Mouse (Mus musculus) stomach, postnatal 0 days (tissue): ENCODE measurements around the gene Gm28047. TPM values are rescaled to one million over a fixed set of nuclear protein-coding genes. Genes with fewer than 3 reads are reported as not detected.

Experiments used
- ATAC-seq: fragments of 200-750 bp; cut with Nextera tagmentation; 2 replicates; pipeline ENCODE4 v1.8.0; 2017; ENCODE audit not compliant: low FRiP score, low TSS enrichment
- DNase-seq: peaks from one replicate; pipeline ENCODE4 v3.0.0-alpha.2; 2016; ENCODE audit warnings: low spot score
- H3K27ac ChIP-seq: fragments of 300-500 bp; sonication (generic); replicated peaks from 2 replicates; pipeline ENCODE4 v1.5.1; 2014; ENCODE audit warnings: mild to moderate bottlenecking, control low read depth
- H3K27me3 ChIP-seq: fragments of 300-500 bp; sonication (generic); 2 replicates; pipeline ENCODE4 v1.6.1; 2014; ENCODE audit warnings: low read length; ENCODE audit not compliant: control insufficient read depth, insufficient read depth
- H3K36me3 ChIP-seq: fragments of 300-500 bp; sonication (generic); 2 replicates; pipeline ENCODE4 v1.6.1; 2014; ENCODE audit warnings: low read length, mixed read lengths; ENCODE audit not compliant: control insufficient read depth, insufficient read depth
- H3K4me1 ChIP-seq: fragments of 300-500 bp; sonication (generic); replicated peaks from 2 replicates; pipeline ENCODE4 v1.6.1; 2014; ENCODE audit warnings: antibody characterized with exemption; ENCODE audit not compliant: control insufficient read depth, insufficient read depth
- H3K4me2 ChIP-seq: fragments of 300-500 bp; sonication (generic); replicated peaks from 2 replicates; pipeline ENCODE4 v1.6.1; 2014; ENCODE audit warnings: low read depth, mild to moderate bottlenecking, control low read depth, moderate library complexity
- H3K4me3 ChIP-seq: fragments of 300-500 bp; sonication (generic); 2 replicates; pipeline ENCODE4 v1.5.1; 2014; ENCODE audit warnings: low read depth, low read length, control low read depth
- H3K9ac ChIP-seq: fragments of 300-500 bp; sonication (generic); 2 replicates; pipeline ENCODE4 v1.6.1; 2014; ENCODE audit warnings: mild to moderate bottlenecking, low read length, control low read depth, mixed read lengths
- H3K9me3 ChIP-seq: fragments of 300-500 bp; sonication (generic); 2 replicates; pipeline ENCODE4 v1.6.1; 2016; ENCODE audit warnings: low read length; ENCODE audit not compliant: control insufficient read depth
- CTCF ChIP-seq: IDR thresholded peaks from 2 replicates; pipeline ENCODE4 v1.5.1; 2016; ENCODE audit warnings: antibody characterized with exemption, low read depth, mild to moderate bottlenecking, moderate library complexity
- EP300 ChIP-seq: optimal IDR thresholded peaks from 2 replicates; pipeline ENCODE3; 2016; ENCODE audit warnings: antibody characterized with exemption
- WGBS: fragments of 180-500 bp; shearing (Covaris S2); extraction: QIAGEN DNeasy Blood & Tissue Kit; methylation state at CpG from one replicate; pipeline ENCODE4 v1.1.7; 2014; 5-methylcytosine and 5-hydroxymethylcytosine counted together
- polyA plus RNA-seq: library from polyadenylated mRNA; unstranded; fragments of >200 nt; fragmentation: Nextera tagmentation; extraction: Ambion mirVana; gene quantifications from 2 replicates; pipeline ENCODE4 v1.2.1, GENCODE M21; 2015

The Gm28047 gene
- polyA plus RNA-seq, 1 experiment from 2014 or later = not detected

GRCm38 (mm10) chr15:102511285-102511833 lies 113.5 kb downstream of the Gm28047 start:
- no peak for ATAC-seq
- Histone ChIP-seq H3K4me2 (peak overlapping the region; percentile 96), H3K4me3 (no peak overlapping the region), H3K27ac (peak overlapping the region; percentile 67; the same call in 1 of the 2 replicates), H3K36me3 (no peaks in the 10 kb centered on the region), H3K9ac (no peak overlapping the region), H3K4me1 (no peaks in the 10 kb centered on the region), H3K9me3 (no peaks in the 10 kb centered on the region), H3K27me3 (no peaks in the 10 kb centered on the region)
- 15% methylated on average over 6 of the region's 6 CpGs for WGBS
- DNase-seq = no peak
- TF ChIP-seq CTCF (no peak), EP300 (no peak)

DNA sequence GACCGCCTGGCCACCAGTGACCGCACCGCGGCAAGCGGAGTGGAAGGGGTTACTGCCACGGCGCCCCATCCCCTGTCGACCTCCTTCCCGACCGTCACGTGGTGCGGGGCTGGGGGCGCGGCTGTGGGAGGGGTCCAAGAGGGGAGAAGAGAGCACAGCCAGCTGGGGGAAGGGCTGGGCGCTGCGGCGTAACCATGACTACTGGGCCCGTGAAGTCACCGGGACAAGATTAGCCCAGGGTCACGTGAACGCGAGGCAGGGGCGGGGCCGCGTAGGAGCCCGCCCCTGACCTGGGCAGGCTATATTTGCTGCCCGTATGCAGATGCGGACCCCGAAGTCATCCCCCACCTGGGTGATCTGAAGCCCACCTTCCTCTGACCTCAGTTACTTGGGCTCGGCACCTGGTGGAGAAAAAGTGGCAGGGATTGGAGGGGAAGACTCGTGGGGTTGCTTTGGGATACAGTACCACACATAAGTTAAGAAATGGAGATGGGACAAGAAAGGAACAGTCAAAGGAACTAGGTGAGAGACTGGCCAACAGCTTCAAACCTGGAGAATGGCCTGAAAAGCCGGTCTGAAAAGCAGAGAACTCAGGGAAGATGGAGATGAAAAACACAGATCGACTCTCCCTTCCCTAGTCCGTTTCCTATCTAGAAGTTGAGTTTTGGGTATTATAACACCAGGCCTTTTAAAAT lies 114.1 kb downstream of the Gm28047 start:
- H3K36me3 ChIP-seq = no peaks in the 10 kb centered on the region
- 3% methylated on average over 30 of the region's 34 CpGs for WGBS

GRCm38 (mm10) chr15:102510110-102510509 lies 114.8 kb downstream of the Gm28047 start:
- H3K9me3 ChIP-seq = no peaks in the 10 kb centered on the region
- DNase-seq (no peak), ATAC-seq (peak; percentile 39; the same call in 1 of the 2 replicates)

More for the DNA sequence above, 114.1 kb downstream of the Gm28047 start:
- DNase-seq (peak; percentile 88), ATAC-seq (peak; percentile 90)
- peak overlapping the region; percentile 96 for H3K4me2 ChIP-seq
- H3K9me3 ChIP-seq = no peaks in the 10 kb centered on the region
- peak overlapping the region; percentile 68 for H3K9ac ChIP-seq
- H3K27me3 ChIP-seq = no peaks in the 10 kb centered on the region
- no peak; the same call in 1 of the 2 replicates for TF ChIP-seq CTCF
- no peak for TF ChIP-seq EP300
- H3K4me3 ChIP-seq = peak overlapping the region; percentile 65
- H3K4me1 ChIP-seq = no peaks in the 10 kb centered on the region
- peak overlapping the region; percentile 78 for H3K27ac ChIP-seq

GRCm38 (mm10) chr15:102508336-102508735 lies 116.5 kb downstream of the Gm28047 start:
- Histone ChIP-seq H3K4me3 (no peak overlapping the region), H3K9me3 (no peaks in the 10 kb centered on the region), H3K27ac (no peak overlapping the region), H3K36me3 (peaks cover 13% of the 10 kb centered on the region; the same call in 1 of the 2 replicates), H3K4me2 (no peak overlapping the region), H3K4me1 (no peaks in the 10 kb centered on the region), H3K27me3 (no peaks in the 10 kb centered on the region), H3K9ac (no peak overlapping the region)
- ATAC-seq = no peak
- no peak for TF ChIP-seq CTCF
- no peak for DNase-seq
- WGBS = 72% methylated on average over 3 of the region's 3 CpGs

More at GRCm38 (mm10) chr15:102510110-102510509, 114.8 kb downstream of the Gm28047 start:
- H3K27ac ChIP-seq = peak overlapping the region; percentile 78
- WGBS = 6% methylated on average over 9 of the region's 9 CpGs
- TF ChIP-seq EP300 (no peak), CTCF (no peak)
- peak overlapping the region; percentile 96 for H3K4me2 ChIP-seq
- peak overlapping the region; percentile 65 for H3K4me3 ChIP-seq
- peak overlapping the region; percentile 68 for H3K9ac ChIP-seq
- no peaks in the 10 kb centered on the region for H3K4me1 ChIP-seq
- no peaks in the 10 kb centered on the region for H3K27me3 ChIP-seq
- peaks cover 3% of the 10 kb centered on the region; the same call in 1 of the 2 replicates for H3K36me3 ChIP-seq

GRCm38 (mm10) chr15:102507561-102507960 lies 117.3 kb downstream of the Gm28047 start:
- Histone ChIP-seq H3K36me3 (peaks cover 18% of the 10 kb centered on the region), H3K4me3 (no peak overlapping the region), H3K27ac (no peak overlapping the region), H3K4me1 (no peaks in the 10 kb centered on the region), H3K27me3 (no peaks in the 10 kb centered on the region), H3K9ac (no peak overlapping the region), H3K4me2 (no peak overlapping the region), H3K9me3 (no peaks in the 10 kb centered on the region)
- ATAC-seq (no peak), DNase-seq (no peak)
- TF ChIP-seq CTCF (no peak), EP300 (no peak)

DNA sequence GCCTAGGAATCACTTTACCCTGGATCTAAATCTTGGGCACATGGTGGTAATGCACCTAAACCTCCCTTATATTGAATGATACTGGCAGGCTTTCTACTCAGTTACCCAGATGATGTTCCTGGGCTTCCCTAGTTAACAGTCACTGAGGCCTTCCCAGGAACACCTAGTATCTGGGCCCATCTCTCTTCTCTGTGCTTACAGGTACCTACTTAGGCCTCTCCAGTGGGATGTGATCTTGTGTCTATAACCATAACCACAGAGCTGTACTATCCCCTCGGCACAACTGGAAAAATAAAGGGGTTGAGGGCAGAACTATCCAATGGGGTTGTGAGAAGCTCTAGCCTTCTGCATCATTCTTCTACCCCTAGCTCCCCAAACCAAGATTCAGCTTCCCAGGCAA lies 118.0 kb downstream of the Gm28047 start:
- 87% methylated on average over 1 of the region's 1 CpGs for WGBS
- peaks cover 22% of the 10 kb centered on the region for H3K36me3 ChIP-seq
- H3K4me2 ChIP-seq = no peak overlapping the region
- no peaks in the 10 kb centered on the region for H3K9me3 ChIP-seq
- DNase-seq (no peak), ATAC-seq (no peak)
- no peaks in the 10 kb centered on the region for H3K27me3 ChIP-seq
- no peaks in the 10 kb centered on the region for H3K4me1 ChIP-seq
- H3K9ac ChIP-seq = no peak overlapping the region
- TF ChIP-seq EP300 (no peak), CTCF (no peak)
- no peak overlapping the region for H3K27ac ChIP-seq
- H3K4me3 ChIP-seq = no peak overlapping the region
